8 mouse cellular contexts compared by ENCODE assay signal in genomic region chr9:47828762-47829161, GRCm38 (mm10).
A peak's percentile ranks its signal among the peaks of the same experiment; 100 is the strongest.
DNase-seq lines count a peak whose midpoint lies in the region; ATAC-seq lines count a peak whose summit lies in the region.

No protein-coding gene starts in this region.

- H3K9me3 ChIP-seq in kidney, embryonic 14.5 days (ENCODE audit: control insufficient read depth, low read length) = no peaks in the 10 kb centered on the region
- no peaks in the 10 kb centered on the region for H3K9me3 ChIP-seq in forebrain, embryonic 13.5 days (replicated peaks)
- H3K9me3 ChIP-seq in limb, embryonic 15.5 days = no peaks in the 10 kb centered on the region
- no peaks in the 10 kb centered on the region for H3K9me3 ChIP-seq in neural tube, embryonic 13.5 days

- H3K4me2 ChIP-seq in kidney, embryonic 14.5 days (replicated peaks; ENCODE audit: low read depth, low read length) = peak overlapping the region; percentile 34
- peak overlapping the region; percentile 47 for H3K4me2 ChIP-seq in forebrain, embryonic 13.5 days
- peak overlapping the region; percentile 37 for H3K4me2 ChIP-seq in limb, embryonic 15.5 days
- peak overlapping the region; percentile 52 for H3K4me2 ChIP-seq in neural tube, embryonic 13.5 days

- H3K27me3 ChIP-seq in kidney, embryonic 14.5 days (ENCODE audit: control insufficient read depth, insufficient read depth, low read length) = no peaks in the 10 kb centered on the region
- no peaks in the 10 kb centered on the region for H3K27me3 ChIP-seq in forebrain, embryonic 13.5 days
- H3K27me3 ChIP-seq in limb, embryonic 15.5 days = no peaks in the 10 kb centered on the region
- no peaks in the 10 kb centered on the region for H3K27me3 ChIP-seq in neural tube, embryonic 13.5 days

- DNase-seq in kidney, adult 8-10 months = no peak
- peak; percentile 12 to 26 for DNase-seq in adrenal gland, adult 18-20 months (ENCODE audit: low spot score in 2 of 2)
- no peak for DNase-seq in urinary bladder, adult 2 months (ENCODE audit: low spot score)
- DNase-seq in gastrocnemius, postnatal 4 days (ENCODE audit: low spot score in 2 of 2) = no peak

- peaks cover 13% of the 10 kb centered on the region; the same call in 1 of the 2 replicates for H3K4me1 ChIP-seq in kidney, embryonic 14.5 days (ENCODE audit: control insufficient read depth, insufficient read depth, low read length)
- peaks cover 42% of the 10 kb centered on the region for H3K4me1 ChIP-seq in forebrain, embryonic 13.5 days
- peaks cover 29% of the 10 kb centered on the region for H3K4me1 ChIP-seq in limb, embryonic 15.5 days
- peaks cover 34% of the 10 kb centered on the region for H3K4me1 ChIP-seq in neural tube, embryonic 13.5 days (replicated peaks)

- no peaks in the 10 kb centered on the region for H3K36me3 ChIP-seq in kidney, embryonic 14.5 days (ENCODE audit: control insufficient read depth, insufficient read depth, low read length)
- H3K36me3 ChIP-seq in forebrain, embryonic 13.5 days (ENCODE audit: poor library complexity, severe bottlenecking) = peaks cover 7% of the 10 kb centered on the region; the same call in 1 of the 2 replicates
- H3K36me3 ChIP-seq in limb, embryonic 15.5 days = no peaks in the 10 kb centered on the region
- H3K36me3 ChIP-seq in neural tube, embryonic 13.5 days = no peaks in the 10 kb centered on the region

- H3K9ac ChIP-seq in kidney, embryonic 14.5 days (ENCODE audit: low read depth, low read length) = no peak overlapping the region
- no peak overlapping the region for H3K9ac ChIP-seq in forebrain, embryonic 13.5 days
- no peak overlapping the region for H3K9ac ChIP-seq in limb, embryonic 15.5 days
- peak overlapping the region; percentile 50; the same call in 1 of the 2 replicates for H3K9ac ChIP-seq in neural tube, embryonic 13.5 days

- H3K27ac ChIP-seq in kidney, embryonic 14.5 days (ENCODE audit: low read depth, low read length) = no peak overlapping the region
- H3K27ac ChIP-seq in forebrain, embryonic 13.5 days = no peak overlapping the region
- no peak overlapping the region for H3K27ac ChIP-seq in limb, embryonic 15.5 days
- H3K27ac ChIP-seq in neural tube, embryonic 13.5 days (replicated peaks) = 0 out of 2 replicates have a peak overlapping the region, but pooled peaks have one; percentile 62

- WGBS in kidney, embryonic 14.5 days = 12% methylated on average over 13 of the region's 13 CpGs
- WGBS in forebrain, embryonic 13.5 days = 4% methylated on average over 13 of the region's 13 CpGs
- WGBS in limb, embryonic 15.5 days = 20% methylated on average over 13 of the region's 13 CpGs
- WGBS in neural tube, embryonic 13.5 days = 4% methylated on average over 13 of the region's 13 CpGs

- ATAC-seq in kidney, embryonic 14.5 days (ENCODE audit: low FRiP score, low TSS enrichment) = no peak
- peak; percentile 73 for ATAC-seq in forebrain, embryonic 13.5 days
- no peak for ATAC-seq in limb, embryonic 15.5 days (ENCODE audit: insufficient number of reproducible peaks, low FRiP score, low TSS enrichment, low read depth)
- peak; percentile 74; the same call in 1 of the 2 replicates for ATAC-seq in neural tube, embryonic 13.5 days (ENCODE audit: low read depth)

- H3K4me3 ChIP-seq in kidney, embryonic 14.5 days (ENCODE audit: low read length) = peak overlapping the region; percentile 19; the same call in 1 of the 2 replicates
- 0 out of 2 replicates have a peak overlapping the region, but pooled peaks have one; percentile 13 for H3K4me3 ChIP-seq in forebrain, embryonic 13.5 days
- peak overlapping the region; percentile 17; the same call in 1 of the 2 replicates for H3K4me3 ChIP-seq in limb, embryonic 15.5 days
- peak overlapping the region; percentile 24 for H3K4me3 ChIP-seq in neural tube, embryonic 13.5 days

Comparison
In these comparisons a context has a peak if more than half of its experiments do, and no peak if none do; other contexts are left out.
1. ATAC-seq: peak in forebrain, embryonic 13.5 days (single experiment) and neural tube, embryonic 13.5 days (single experiment); none in kidney, embryonic 14.5 days (single experiment) and limb, embryonic 15.5 days (single experiment).
2. DNase-seq: peak in adrenal gland, adult 18-20 months (2 of 2); none in kidney, adult 8-10 months (0 of 2), urinary bladder, adult 2 months (single experiment) and gastrocnemius, postnatal 4 days (0 of 2).
3. Peak in every context shown above with its lines, with median percentiles within 50 percentile points of each other: H3K4me2 ChIP-seq and H3K4me3 ChIP-seq.